Mouse (Mus musculus) liver, adult 2 months (tissue): ENCODE results near the gene Mrps27.

Experiments
- CTCF ChIP-seq: fragments of 200-500 bp; IDR thresholded peaks from 2 replicates; pipeline ENCODE4 v1.5.1; 2011; ENCODE audit warnings: low read depth, low read length, control low read depth
- POLR2A ChIP-seq: fragments of 200-500 bp; IDR thresholded peaks from 2 replicates; pipeline ENCODE4 v1.6.1; 2011; ENCODE audit warnings: low read length, control low read depth; ENCODE audit not compliant: insufficient read depth; ENCODE audit errors: extremely low read depth

GRCm38 (mm10) chr13:99356428-99357265 is 12.1 kb downstream of the Mrps27 start:
- TF ChIP-seq POLR2A (no peak), CTCF (no peak)
